Mouse (Mus musculus): ENCODE data around the gene Arap2. TPM values are rescaled to one million over a fixed set of nuclear protein-coding genes. Genes with fewer than 3 reads are reported as not detected.

Arap2 gene
- polyA plus RNA-seq, 1 experiment from 2014 or later: 5.3 TPM

GRCm38 (mm10) chr5:62710955-62711354 is 55.0 kb downstream of the Arap2 start:
- ATAC-seq: no peak
- no peak overlapping the region for H3K4me3 ChIP-seq (ENCODE audit: low read length)
- WGBS: 80% methylated on average over 6 of the region's 6 CpGs
- no peaks in the 10 kb centered on the region for H3K9me3 ChIP-seq (ENCODE audit: control insufficient read depth, low read length)
- H3K27ac ChIP-seq (ENCODE audit: low read length): no peak overlapping the region
- H3K36me3 ChIP-seq (ENCODE audit: control insufficient read depth, insufficient read depth, low read length): no peaks in the 10 kb centered on the region
- H3K9ac ChIP-seq (ENCODE audit: low read depth, low read length): no peak overlapping the region
- H3K4me1 ChIP-seq (ENCODE audit: control insufficient read depth, insufficient read depth, low read length): 0 out of 2 replicates have a peak, but pooled peaks cover 1% of the 10 kb centered on the region
- H3K4me2 ChIP-seq (ENCODE audit: low read depth, low read length): no peak overlapping the region
- no peaks in the 10 kb centered on the region for H3K27me3 ChIP-seq (replicated peaks; ENCODE audit: control insufficient read depth, insufficient read depth, low read length)

- Histone ChIP-seq H3K27ac (ENCODE audit: low read length) (no peak overlapping the region), H3K9me3 (ENCODE audit: control insufficient read depth, low read length) (no peaks in the 10 kb centered on the region), H3K9ac (ENCODE audit: low read depth, low read length) (no peak overlapping the region), H3K4me3 (ENCODE audit: low read length) (no peak overlapping the region), H3K27me3 (replicated peaks; ENCODE audit: control insufficient read depth, insufficient read depth, low read length) (no peaks in the 10 kb centered on the region), H3K36me3 (ENCODE audit: control insufficient read depth, insufficient read depth, low read length) (no peaks in the 10 kb centered on the region), H3K4me2 (ENCODE audit: low read depth, low read length) (no peak overlapping the region), H3K4me1 (ENCODE audit: control insufficient read depth, insufficient read depth, low read length) (no peaks in the 10 kb centered on the region)
- WGBS: 59% methylated on average over 7 of the region's 7 CpGs
- no peak for ATAC-seq
These were observed 59.1 kb downstream of the Arap2 start for GRCm38 (mm10) chr5:62706900-62707299.

GRCm38 (mm10) chr5:62689965-62690364 is 76.0 kb downstream of the Arap2 start:
- Histone ChIP-seq H3K27ac (ENCODE audit: low read length) (no peak overlapping the region), H3K27me3 (replicated peaks; ENCODE audit: control insufficient read depth, insufficient read depth, low read length) (no peaks in the 10 kb centered on the region), H3K4me1 (ENCODE audit: control insufficient read depth, insufficient read depth, low read length) (no peaks in the 10 kb centered on the region), H3K4me2 (ENCODE audit: low read depth, low read length) (no peak overlapping the region), H3K9ac (ENCODE audit: low read depth, low read length) (no peak overlapping the region), H3K36me3 (ENCODE audit: control insufficient read depth, insufficient read depth, low read length) (no peaks in the 10 kb centered on the region), H3K9me3 (ENCODE audit: control insufficient read depth, low read length) (no peaks in the 10 kb centered on the region), H3K4me3 (ENCODE audit: low read length) (no peak overlapping the region)
- ATAC-seq: no peak
- 67% methylated on average over 4 of the region's 4 CpGs for WGBS

GRCm38 (mm10) chr5:62683751-62684150 is 82.2 kb downstream of the Arap2 start:
- Histone ChIP-seq H3K27me3 (replicated peaks; ENCODE audit: control insufficient read depth, insufficient read depth, low read length) (no peaks in the 10 kb centered on the region), H3K9me3 (ENCODE audit: control insufficient read depth, low read length) (no peaks in the 10 kb centered on the region), H3K4me1 (ENCODE audit: control insufficient read depth, insufficient read depth, low read length) (no peaks in the 10 kb centered on the region), H3K9ac (ENCODE audit: low read depth, low read length) (no peak overlapping the region), H3K27ac (ENCODE audit: low read length) (no peak overlapping the region), H3K36me3 (ENCODE audit: control insufficient read depth, insufficient read depth, low read length) (no peaks in the 10 kb centered on the region), H3K4me2 (ENCODE audit: low read depth, low read length) (no peak overlapping the region), H3K4me3 (ENCODE audit: low read length) (no peak overlapping the region)
- WGBS: 75% methylated on average over 3 of the region's 3 CpGs
- ATAC-seq: no peak

GRCm38 (mm10) chr5:62683207-62683606 is 82.8 kb downstream of the Arap2 start:
- no peaks in the 10 kb centered on the region for H3K4me1 ChIP-seq (ENCODE audit: control insufficient read depth, insufficient read depth, low read length)
- no peak overlapping the region for H3K4me2 ChIP-seq (ENCODE audit: low read depth, low read length)
- H3K36me3 ChIP-seq (ENCODE audit: control insufficient read depth, insufficient read depth, low read length): no peaks in the 10 kb centered on the region
- 78% methylated on average over 3 of the region's 3 CpGs for WGBS
- H3K9me3 ChIP-seq (ENCODE audit: control insufficient read depth, low read length): no peaks in the 10 kb centered on the region
- H3K27ac ChIP-seq (ENCODE audit: low read length): no peak overlapping the region
- H3K4me3 ChIP-seq (ENCODE audit: low read length): no peak overlapping the region
- H3K27me3 ChIP-seq (replicated peaks; ENCODE audit: control insufficient read depth, insufficient read depth, low read length): no peaks in the 10 kb centered on the region
- no peak for ATAC-seq
- no peak overlapping the region for H3K9ac ChIP-seq (ENCODE audit: low read depth, low read length)

GRCm38 (mm10) chr5:62677390-62677789 is 88.6 kb downstream of the Arap2 start:
- no peaks in the 10 kb centered on the region for H3K9me3 ChIP-seq (ENCODE audit: control insufficient read depth, low read length)
- H3K9ac ChIP-seq (ENCODE audit: low read depth, low read length): no peak overlapping the region
- no peaks in the 10 kb centered on the region for H3K27me3 ChIP-seq (replicated peaks; ENCODE audit: control insufficient read depth, insufficient read depth, low read length)
- no peak for ATAC-seq
- no peak overlapping the region for H3K4me3 ChIP-seq (ENCODE audit: low read length)
- 89% methylated on average over 7 of the region's 7 CpGs for WGBS
- H3K4me2 ChIP-seq (ENCODE audit: low read depth, low read length): no peak overlapping the region
- peaks cover 4% of the 10 kb centered on the region; the same call in 1 of the 2 replicates for H3K4me1 ChIP-seq (ENCODE audit: control insufficient read depth, insufficient read depth, low read length)
- H3K27ac ChIP-seq (ENCODE audit: low read length): no peak overlapping the region
- H3K36me3 ChIP-seq (ENCODE audit: control insufficient read depth, insufficient read depth, low read length): 0 out of 2 replicates have a peak, but pooled peaks cover 2% of the 10 kb centered on the region

GRCm38 (mm10) chr5:62672736-62673436 is 93.1 kb downstream of the Arap2 start:
- 38% methylated on average over 9 of the region's 9 CpGs for WGBS

GRCm38 (mm10) chr5:62665329-62665728 is 100.6 kb downstream of the Arap2 start:
- no peak overlapping the region for H3K4me2 ChIP-seq (ENCODE audit: low read depth, low read length)
- H3K4me1 ChIP-seq (ENCODE audit: control insufficient read depth, insufficient read depth, low read length): no peaks in the 10 kb centered on the region
- ATAC-seq: no peak
- H3K9ac ChIP-seq (ENCODE audit: low read depth, low read length): no peak overlapping the region
- no peaks in the 10 kb centered on the region for H3K9me3 ChIP-seq (ENCODE audit: control insufficient read depth, low read length)
- no peaks in the 10 kb centered on the region for H3K27me3 ChIP-seq (replicated peaks; ENCODE audit: control insufficient read depth, insufficient read depth, low read length)
- H3K36me3 ChIP-seq (ENCODE audit: control insufficient read depth, insufficient read depth, low read length): no peaks in the 10 kb centered on the region
- no peak overlapping the region for H3K27ac ChIP-seq (ENCODE audit: low read length)
- no peak overlapping the region for H3K4me3 ChIP-seq (ENCODE audit: low read length)

More at GRCm38 (mm10) chr5:62672736-62673436, 93.1 kb downstream of the Arap2 start:
- Histone ChIP-seq H3K9me3 (ENCODE audit: control insufficient read depth, low read length) (no peaks in the 10 kb centered on the region), H3K27me3 (replicated peaks; ENCODE audit: control insufficient read depth, insufficient read depth, low read length) (no peaks in the 10 kb centered on the region), H3K9ac (ENCODE audit: low read depth, low read length) (no peak overlapping the region), H3K36me3 (ENCODE audit: control insufficient read depth, insufficient read depth, low read length) (0 out of 2 replicates have a peak, but pooled peaks cover 2% of the 10 kb centered on the region), H3K4me3 (ENCODE audit: low read length) (0 out of 2 replicates have a peak overlapping the region, but pooled peaks have one; percentile 1), H3K4me1 (ENCODE audit: control insufficient read depth, insufficient read depth, low read length) (peaks cover 4% of the 10 kb centered on the region; the same call in 1 of the 2 replicates), H3K27ac (ENCODE audit: low read length) (no peak overlapping the region), H3K4me2 (ENCODE audit: low read depth, low read length) (no peak overlapping the region; the same call in 1 of the 2 replicates)
- peak; percentile 28; the same call in 1 of the 2 replicates for ATAC-seq

GRCm38 (mm10) chr5:62664847-62665246 is 101.1 kb downstream of the Arap2 start:
- Histone ChIP-seq H3K9me3 (ENCODE audit: control insufficient read depth, low read length) (no peaks in the 10 kb centered on the region), H3K27ac (ENCODE audit: low read length) (no peak overlapping the region), H3K4me3 (ENCODE audit: low read length) (no peak overlapping the region), H3K27me3 (replicated peaks; ENCODE audit: control insufficient read depth, insufficient read depth, low read length) (no peaks in the 10 kb centered on the region), H3K9ac (ENCODE audit: low read depth, low read length) (no peak overlapping the region), H3K4me1 (ENCODE audit: control insufficient read depth, insufficient read depth, low read length) (no peaks in the 10 kb centered on the region), H3K4me2 (ENCODE audit: low read depth, low read length) (no peak overlapping the region), H3K36me3 (ENCODE audit: control insufficient read depth, insufficient read depth, low read length) (no peaks in the 10 kb centered on the region)
- 78% methylated on average over 4 of the region's 4 CpGs for WGBS
- no peak for ATAC-seq
